Mouse (Mus musculus) natural killer cell, adult 2 months (primary cell): ENCODE results near the gene Snx27.

Experiments used
- DNase-seq, 2 experiments: peaks; one replicate each; pipeline ENCODE4 v3.0.0; 2022; ENCODE audit warnings: low spot score in 2 of 2

Snx27 gene

DNA sequence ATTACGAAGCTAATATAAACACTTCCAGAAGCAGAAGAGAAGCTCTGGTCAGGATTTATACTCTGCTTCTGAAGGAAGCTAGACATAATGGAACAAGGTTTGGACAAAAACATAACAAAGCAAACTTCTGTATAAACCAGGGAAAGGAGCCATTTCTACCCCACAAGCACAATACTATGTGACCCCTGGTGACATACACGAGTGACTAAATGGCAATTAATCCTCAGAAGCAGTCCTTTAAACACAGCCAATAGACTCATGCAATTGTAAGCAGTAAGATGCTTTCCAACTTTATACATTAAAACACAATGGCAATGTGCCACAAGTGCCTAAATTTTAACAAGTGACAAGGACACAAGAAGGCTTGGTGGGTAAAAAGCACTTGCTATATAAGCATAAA, 15.3 kb downstream of the Snx27 start:
- no peak for DNase-seq

DNA sequence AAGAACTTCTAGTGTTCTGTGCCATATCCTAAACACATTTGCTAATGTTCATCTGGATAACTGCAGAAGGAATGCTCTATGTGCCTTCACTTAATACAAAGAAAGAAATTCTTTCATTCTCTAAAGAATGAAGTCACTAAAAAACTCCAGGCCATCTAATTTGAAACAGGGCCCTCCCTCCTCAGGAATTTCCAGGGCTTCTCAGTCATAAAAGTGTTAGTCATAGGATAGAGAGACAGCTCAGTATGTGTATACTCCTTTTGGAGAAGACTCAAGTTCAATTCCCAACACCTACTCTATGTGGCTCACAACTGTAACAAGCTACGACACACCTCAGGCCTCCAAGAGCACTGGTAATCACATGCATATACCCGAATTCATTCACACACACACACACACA, 17.0 kb downstream of the Snx27 start:
- no peak for DNase-seq

DNA sequence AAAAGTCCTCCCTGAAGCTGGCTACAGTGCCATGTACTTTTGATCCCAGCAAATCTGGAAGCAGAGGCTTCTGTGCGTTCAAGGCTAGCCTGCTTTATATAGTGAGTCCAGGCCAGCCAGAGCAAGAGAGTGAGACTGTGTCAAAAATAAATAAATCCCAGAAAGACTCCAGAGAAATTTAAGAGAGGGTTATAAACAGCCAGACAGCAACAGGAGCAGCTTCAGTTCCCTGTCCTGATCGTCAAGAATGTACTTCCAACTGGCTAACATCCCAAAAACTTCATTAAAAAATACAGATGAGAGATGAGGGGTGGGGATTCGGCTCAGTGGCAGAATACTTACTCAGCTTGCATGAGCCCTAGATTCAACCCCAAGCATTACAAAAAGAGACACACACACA, 17.4 kb downstream of the Snx27 start:
- no peak for DNase-seq

GRCm38 (mm10) chr3:94564356-94565010, 18.0 kb downstream of the Snx27 start:
- DNase-seq: no peak

- DNase-seq: no peak
Observed at GRCm38 (mm10) chr3:94563163-94563562, 19.4 kb downstream of the Snx27 start.

DNA sequence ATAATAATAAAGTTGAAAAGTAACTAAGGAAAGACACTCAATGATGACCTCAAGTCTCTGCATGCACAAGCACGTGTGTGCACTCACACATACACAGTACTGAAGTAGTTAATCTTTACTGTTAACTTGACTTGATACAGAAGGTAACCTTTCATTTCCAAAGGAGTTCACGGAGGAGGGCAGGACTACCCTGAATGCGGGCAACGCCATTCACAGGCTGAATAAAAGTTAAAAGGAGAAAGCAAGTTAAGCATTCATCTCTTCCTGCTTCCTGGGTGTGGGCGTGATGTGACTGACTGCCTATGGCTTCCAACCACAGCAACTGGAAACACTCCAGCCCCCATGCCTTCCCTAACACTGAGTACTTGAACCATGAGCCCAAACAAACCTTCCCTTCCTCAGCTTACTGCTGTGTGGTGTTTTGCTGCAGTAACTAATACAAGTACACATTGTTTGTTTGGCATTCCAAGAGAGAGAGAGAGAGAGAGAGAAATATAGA, 22.5 kb downstream of the Snx27 start:
- no peak for DNase-seq

- DNase-seq: no peak
Observed at GRCm38 (mm10) chr3:94549041-94549440, 33.5 kb downstream of the Snx27 start.

DNA sequence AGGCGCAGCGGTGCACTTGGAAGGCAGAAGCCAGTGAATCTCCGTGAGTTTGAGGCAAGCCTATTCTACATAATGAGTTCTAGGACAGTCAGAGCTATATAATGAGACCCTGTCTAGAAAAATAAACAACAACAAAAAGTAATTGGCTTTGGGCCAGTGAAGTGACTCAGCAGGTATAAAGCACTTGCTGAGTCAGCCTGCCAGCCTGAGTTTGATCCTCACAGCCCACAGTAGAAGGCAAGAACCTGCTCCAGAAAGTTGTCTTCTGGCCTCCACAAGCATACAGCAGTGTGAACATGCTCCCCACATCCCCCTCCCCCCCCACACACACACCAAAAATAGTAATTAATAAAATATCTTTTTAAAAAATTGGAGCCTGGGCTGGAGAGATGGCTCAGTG, 45.3 kb downstream of the Snx27 start:
- no peak for DNase-seq

- peak in 1 of 2 experiments; percentile 3 for DNase-seq
Observed at GRCm38 (mm10) chr3:94533968-94534367, 48.5 kb downstream of the Snx27 start.

GRCm38 (mm10) chr3:94526731-94527130, 55.8 kb downstream of the Snx27 start:
- DNase-seq: no peak

DNA sequence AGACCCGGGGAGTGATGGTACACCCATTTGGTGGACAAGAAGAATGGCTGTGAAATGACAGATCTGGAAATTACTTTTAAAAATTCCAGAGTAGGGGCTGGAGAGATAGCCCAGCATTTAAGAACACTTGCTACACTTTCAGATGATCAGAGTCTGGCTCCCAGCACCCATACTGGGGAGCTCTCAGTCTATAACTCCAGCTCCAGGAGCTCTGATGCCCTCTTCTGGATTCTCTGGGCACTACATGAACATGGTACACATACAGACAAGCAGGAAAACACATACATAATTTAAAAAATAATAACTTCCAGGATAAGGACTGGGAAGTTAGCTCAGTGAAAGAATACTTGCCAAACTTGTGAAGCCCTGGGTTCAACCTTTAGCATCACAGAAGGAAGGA, 75.9 kb downstream of the Snx27 start:
- no peak for DNase-seq

DNA sequence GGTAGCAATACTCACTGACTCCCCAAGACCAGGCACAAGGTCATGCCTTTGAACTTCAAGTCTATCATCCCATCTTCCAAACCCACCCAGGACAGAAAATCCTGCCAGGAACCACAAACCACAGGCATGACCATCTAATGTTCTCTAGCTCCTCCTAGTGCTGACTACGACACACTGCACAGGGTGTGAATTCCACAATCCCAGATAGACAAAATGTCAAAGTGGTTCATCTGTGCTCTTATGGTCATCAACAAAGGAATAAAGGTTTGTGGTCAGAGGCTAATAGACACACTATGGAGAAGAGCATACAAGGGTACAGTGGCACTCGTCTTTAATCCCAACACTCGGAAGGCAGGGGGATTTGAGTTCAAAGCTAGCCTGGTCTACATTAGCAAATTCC, 80.3 kb downstream of the Snx27 start:
- DNase-seq: no peak

DNA sequence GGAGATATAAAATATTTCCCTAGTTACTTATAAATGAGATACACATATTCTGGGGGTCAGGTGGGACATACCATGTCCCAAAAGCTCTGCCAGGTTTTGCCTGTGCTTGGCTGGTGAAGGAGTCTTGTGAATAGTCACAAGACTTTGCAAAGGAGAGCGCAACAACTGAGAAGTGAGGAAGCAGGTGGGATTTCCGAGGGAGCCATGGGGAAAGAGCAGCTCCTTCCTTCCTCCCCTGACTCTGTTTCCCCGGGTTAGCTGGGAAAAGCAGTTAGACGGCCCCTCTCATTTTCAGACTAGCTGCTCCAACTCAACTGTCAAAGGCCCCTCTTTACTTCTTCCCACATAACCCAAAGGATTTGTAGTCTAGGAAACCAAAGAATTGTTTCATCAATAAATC, 85.4 kb downstream of the Snx27 start:
- DNase-seq: no peak

DNA sequence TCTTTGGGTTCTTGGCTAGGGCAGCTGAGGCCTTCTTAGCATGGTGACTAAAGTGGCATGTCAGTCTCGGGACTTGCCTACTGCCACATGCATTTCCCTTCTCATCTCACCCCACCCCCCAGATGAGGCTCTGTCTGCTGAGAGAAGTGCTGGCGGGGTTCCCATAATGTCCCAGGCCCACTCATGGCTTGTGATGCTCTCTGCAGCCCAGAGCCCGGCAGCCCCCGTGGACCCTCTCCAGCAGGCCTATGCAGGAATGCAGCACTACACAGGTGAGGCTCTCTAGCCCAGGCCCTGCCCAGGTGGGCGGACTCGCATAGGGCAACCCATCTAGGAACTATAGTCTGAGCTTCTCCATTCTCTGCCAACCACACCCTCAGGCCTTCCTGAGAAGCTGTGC, 94.9 kb downstream of the Snx27 start:
- DNase-seq: no peak

- no peak for DNase-seq
Observed at GRCm38 (mm10) chr3:94485922-94486321, 96.6 kb downstream of the Snx27 start.

DNA sequence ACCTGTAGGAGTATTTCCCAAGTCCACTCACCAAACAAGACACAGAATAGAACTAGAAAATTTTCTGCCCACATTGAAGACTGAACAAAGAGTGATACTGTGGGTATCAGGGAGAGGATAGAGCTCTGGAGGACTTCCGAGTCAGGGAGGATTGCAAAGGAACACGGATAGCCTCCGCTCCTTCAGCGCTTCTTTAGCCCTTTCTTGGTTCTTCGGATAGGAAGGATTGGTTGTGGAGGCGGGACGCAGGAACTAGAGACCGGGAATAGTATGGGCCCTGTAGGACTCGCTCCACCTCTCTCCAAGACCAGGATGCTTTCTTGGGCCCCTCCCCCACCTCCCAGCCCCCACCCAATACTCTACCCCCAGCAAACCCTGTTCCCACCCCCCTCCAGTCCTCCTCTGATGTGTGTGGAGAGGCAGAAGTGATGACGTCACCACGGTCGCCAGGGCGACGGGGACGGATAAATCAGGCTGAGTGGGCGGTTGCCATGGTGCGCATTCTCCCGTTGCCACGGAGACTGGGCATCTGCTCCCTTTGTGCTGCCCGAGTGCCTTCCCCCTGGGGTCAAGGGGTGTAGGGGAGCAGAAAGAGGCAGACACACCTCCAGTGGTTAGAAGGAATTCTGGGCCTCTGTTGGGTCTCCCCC, 98.6 kb downstream of the Snx27 start:
- DNase-seq: no peak

DNA sequence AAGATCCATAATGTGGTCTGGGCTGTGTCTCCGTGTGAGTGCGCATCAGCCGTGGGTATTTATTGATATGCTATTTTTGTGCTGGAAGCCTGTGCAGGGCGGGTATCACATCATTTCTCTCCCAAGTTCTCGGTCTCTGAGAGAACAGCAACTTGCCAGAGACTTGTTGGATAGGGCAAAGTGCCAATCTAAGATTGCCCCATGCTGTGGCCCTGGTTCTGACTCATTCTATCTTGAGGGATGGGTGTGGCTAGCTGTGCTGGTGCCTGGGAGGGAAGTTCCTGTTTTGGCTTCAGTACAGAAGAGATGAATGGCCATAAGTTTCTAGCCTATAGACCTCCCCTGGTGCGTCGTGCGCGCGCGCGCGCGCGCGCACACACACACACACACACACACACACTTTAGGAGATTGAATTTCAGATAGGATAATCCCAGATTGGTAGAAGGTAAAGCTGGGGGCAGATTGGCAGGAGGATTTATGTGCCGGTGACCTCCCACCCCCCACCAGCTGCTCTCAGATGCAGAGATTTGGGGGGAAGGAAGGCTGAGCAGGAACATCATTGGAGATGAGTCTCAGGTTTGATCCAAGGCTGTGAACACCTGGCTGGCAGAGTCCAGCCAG, 99.6 kb downstream of the Snx27 start:
- peak in 1 of 2 experiments; percentile 11 for DNase-seq

- no peak for DNase-seq
Observed at GRCm38 (mm10) chr3:94481429-94481828, 101.1 kb downstream of the Snx27 start.

GRCm38 (mm10) chr3:94480291-94480884, 102.1 kb downstream of the Snx27 start, which contains the start of gene Riiad1:
Gene Riiad1, minus strand, starts transcription at chr3:94480341.
- DNase-seq: no peak

- no peak for DNase-seq
Observed at GRCm38 (mm10) chr3:94479564-94479963, 103.0 kb downstream of the Snx27 start.

- no peak for DNase-seq
Observed at GRCm38 (mm10) chr3:94478591-94479169, 103.8 kb downstream of the Snx27 start.

DNA sequence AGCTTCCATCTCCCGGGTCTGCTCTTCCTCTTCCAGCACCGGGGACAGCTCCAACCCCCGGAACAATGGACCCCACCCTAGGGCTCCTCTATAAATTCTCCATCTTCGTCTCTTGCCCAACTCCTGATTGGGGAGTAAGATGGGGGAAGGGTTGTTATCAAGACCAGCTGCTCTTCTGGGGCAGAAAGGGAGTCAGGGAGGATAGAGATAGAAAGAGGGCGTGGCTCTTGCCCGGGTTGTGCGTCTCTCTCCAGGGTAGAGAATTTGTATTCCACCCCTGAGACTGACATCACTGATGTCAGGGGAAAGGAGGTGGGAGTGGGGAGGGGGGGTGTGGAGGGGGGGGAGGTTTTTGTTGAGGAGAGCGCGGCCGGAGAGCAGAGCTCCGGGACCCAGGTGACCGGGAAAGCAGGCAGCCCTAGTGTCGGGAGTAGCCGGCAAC, 104.5 kb downstream of the Snx27 start, which contains the start of gene Celf3:
Gene Celf3 (plus strand): TSS at position 315 of the 442 bp plus-strand sequence.
- DNase-seq: no peak
